Mouse (Mus musculus): ENCODE measurements around the gene Cxcr6.

Cxcr6 gene

DNA sequence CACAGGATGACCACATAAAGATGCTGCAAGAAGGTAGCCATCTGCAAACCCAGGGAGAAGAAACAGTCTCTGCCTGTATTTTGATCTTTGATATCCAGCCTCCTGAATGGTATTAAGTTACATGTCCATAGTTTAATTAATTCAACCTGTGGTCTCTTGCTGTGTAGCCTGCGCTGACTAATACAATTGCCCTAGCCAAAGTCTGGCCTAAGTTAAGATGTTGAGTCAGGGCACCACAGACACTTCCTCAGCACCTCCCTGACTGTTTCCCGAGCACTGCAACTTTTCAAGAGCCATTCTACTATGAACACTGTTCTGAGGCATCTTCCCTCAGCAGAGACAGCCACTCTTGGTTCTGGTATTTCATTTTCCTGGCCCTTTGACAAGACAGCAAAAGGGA is 12.3 kb downstream of the Cxcr6 start:
- DNase-seq (ENCODE audit: low read depth, low spot score) = no peak

GRCm38 (mm10) chr9:123826631-123827030 is 20.4 kb downstream of the Cxcr6 start:
- DNase-seq (ENCODE audit: low read depth, low spot score) = no peak

- no peak for DNase-seq (ENCODE audit: low read depth, low spot score)
Measured at GRCm38 (mm10) chr9:123828916-123829315, 22.6 kb downstream of the Cxcr6 start.

DNA sequence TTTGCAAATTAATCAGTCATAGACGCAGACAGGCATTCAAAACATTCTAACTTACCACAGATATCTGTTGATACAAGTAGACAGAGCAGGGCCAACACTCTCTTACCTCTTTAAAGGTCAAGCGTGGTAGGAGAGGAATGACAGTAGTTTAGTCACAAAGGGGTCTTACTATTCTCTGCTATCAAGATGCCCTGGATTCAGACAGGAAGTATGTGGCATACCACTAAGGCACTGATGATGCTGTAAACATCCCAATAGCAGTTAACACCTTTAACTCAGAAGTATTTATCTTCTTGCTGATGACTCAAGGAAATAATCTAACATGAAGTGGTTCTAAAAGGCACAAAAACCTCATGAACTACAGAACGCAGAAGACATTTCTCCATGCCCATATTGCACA is 29.6 kb downstream of the Cxcr6 start:
- peak; percentile 61 for DNase-seq (ENCODE audit: low read depth, low spot score)

DNA sequence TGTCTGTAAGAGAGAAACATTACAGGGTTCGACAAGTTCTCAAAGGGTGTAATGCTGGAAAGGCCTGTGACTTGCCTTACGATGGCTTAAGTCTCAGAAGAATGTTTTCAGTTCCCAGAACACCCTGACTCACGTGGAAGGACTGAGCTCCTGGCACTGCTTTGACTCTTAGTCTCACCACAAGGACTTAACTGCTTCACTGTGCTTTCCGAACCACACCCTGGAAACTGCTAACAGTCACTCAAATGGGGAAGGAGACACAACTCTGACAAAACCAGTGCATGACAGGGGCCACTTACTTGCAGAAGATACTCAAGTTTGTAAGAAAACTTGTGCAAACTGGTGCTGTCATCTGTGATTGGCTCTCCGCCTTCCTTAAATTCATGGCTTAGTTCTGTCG is 34.0 kb downstream of the Cxcr6 start:
- no peak for DNase-seq (ENCODE audit: low read depth, low spot score)

GRCm38 (mm10) chr9:123844468-123844867 is 38.2 kb downstream of the Cxcr6 start:
- no peak for DNase-seq (ENCODE audit: low read depth, low spot score)

- DNase-seq (ENCODE audit: low read depth, low spot score) = no peak
Measured at GRCm38 (mm10) chr9:123845120-123845519, 38.8 kb downstream of the Cxcr6 start.

GRCm38 (mm10) chr9:123846490-123846889 is 40.2 kb downstream of the Cxcr6 start:
- DNase-seq (ENCODE audit: low read depth, low spot score) = no peak

- peak; percentile 30 for DNase-seq (ENCODE audit: low read depth, low spot score)
Measured at GRCm38 (mm10) chr9:123849976-123850695, 43.9 kb downstream of the Cxcr6 start.

GRCm38 (mm10) chr9:123850705-123851061 is 44.4 kb downstream of the Cxcr6 start:
- DNase-seq (ENCODE audit: low read depth, low spot score) = no peak

DNA sequence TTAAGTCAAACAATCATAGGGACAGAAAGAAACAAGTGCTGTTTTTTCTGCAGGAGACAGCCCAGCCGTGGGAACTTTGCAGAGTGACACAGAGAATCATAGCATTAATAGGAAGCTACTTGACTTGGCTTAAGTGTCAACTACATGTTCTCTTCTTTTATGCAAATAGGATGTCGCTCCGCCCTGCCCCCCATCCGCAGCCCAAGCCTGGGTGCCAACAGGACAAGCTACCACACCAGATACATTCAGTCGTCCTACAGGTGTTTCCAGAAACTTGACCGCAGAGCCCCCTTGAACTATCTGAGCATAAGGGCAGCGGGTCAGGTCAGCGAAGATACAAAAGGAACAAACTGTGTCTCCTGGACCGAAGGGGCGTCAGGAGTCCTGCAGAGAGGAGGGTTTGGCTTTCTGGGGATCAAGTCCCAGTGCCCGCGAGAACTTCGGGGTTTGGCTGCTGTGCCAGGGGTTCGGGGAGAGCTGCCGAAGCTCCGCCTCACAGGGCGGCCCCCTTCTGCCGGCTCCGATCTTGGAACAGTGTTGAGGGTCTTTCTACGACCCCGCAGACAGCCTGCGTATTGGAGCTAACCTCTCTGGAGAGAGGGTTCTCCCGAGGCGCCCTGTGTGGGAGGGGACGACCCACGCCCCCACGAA is 44.9 kb downstream of the Cxcr6 start:
- DNase-seq (ENCODE audit: low read depth, low spot score) = peak; percentile 82

DNA sequence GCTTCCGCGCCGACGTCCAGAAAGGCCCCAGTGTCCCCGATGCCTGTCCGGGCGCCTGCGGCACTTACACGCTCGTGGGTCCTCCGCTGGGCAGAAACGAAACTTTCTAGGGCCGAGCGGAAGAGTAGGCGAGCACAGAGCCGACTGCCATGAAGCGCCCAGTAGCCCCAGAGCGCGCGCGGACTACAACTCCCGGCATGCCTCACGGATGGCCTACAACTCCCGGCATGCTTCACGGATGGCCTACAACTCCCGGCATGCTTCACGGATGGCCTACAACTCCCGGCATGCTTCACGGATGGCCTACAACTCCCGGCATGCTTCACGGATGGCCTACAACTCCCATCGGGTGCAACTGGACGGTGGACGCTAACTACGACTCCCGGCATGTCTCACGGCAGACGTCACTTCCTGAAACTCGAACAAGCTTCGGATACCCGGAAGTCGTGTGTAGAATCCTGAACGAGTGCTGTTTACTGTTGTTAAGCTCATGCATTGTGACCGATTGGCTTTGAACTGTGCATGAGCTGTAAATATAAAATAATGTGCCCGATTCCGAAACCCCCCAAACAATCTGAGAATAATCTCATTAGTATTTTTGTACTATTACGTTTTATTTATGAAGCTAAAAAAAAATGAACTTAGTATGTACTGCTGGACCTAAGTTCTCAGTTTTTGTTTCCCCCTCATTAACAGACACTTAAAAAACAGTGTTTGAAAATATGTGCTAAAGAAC is 45.6 kb downstream of the Cxcr6 start, which contains the start of gene Fyco1:
Gene Fyco1 (minus strand): TSS at position 187 of the 736 bp plus-strand sequence.
- DNase-seq (ENCODE audit: low read depth, low spot score) = peak; percentile 97

- DNase-seq (ENCODE audit: low read depth, low spot score) = peak; percentile 16
Measured at GRCm38 (mm10) chr9:123852449-123853390, 46.4 kb downstream of the Cxcr6 start.

- no peak for DNase-seq (ENCODE audit: low read depth, low spot score)
Measured at GRCm38 (mm10) chr9:123856836-123857235, 50.6 kb downstream of the Cxcr6 start.

Measured in CD4-positive helper T cell, adult 2 months (primary cell).